9 mouse cellular contexts compared by ENCODE assay signal in the genomic region with DNA sequence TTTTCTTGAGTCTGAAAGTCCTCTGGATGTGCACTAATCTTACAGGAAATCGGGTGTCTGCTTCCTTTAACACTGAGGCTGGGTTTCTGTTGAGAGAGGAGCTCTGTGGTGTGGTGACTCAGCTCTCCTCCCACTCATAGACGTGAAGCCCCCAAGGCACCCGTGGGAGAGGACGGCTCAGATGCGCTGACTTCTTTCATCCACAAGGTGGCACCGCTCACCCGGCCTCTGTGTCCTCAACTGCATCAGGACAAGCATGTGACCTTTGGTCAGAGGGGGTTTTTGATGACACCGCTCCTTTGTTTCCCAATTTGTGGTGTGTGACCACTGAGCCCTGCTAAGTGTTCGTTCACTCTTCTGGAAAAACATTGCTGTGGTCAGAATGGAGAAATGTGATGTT. TPM values are rescaled to one million over a fixed set of nuclear protein-coding genes. Genes with fewer than 3 reads are reported as not detected.
DNase-seq lines count a peak whose midpoint lies in the region; ATAC-seq and TF ChIP-seq lines count a peak whose summit lies in the region.
"Had no signal": no experiment of that assay in that cellular context is flagged by ENCODE, and none has a peak within 500 bp of the region (broad histone marks: within the 10 kb centered on the region; RNA-seq: fewer than 3 reads in every experiment).

No protein-coding gene starts in this region.

- intact Hi-C loops in left cerebral cortex, postnatal 4 days (cut with DNase I), result no loop called here

- 0 out of 2 replicates have a peak, but pooled peaks cover 4% of the 10 kb centered on the region for H3K9me3 ChIP-seq in kidney, postnatal 0 days (replicated peaks; ENCODE audit: low read length)
- peaks cover 26% of the 10 kb centered on the region for H3K9me3 ChIP-seq in kidney, embryonic 14.5 days (ENCODE audit: control insufficient read depth, low read length)
- H3K9me3 ChIP-seq in G1E (replicated peaks), result peaks cover 39% of the 10 kb centered on the region
- peaks cover 45% of the 10 kb centered on the region for H3K9me3 ChIP-seq in midbrain, embryonic 13.5 days

- peak; percentile 11 for DNase-seq in kidney, postnatal 0 days (ENCODE audit: low spot score)
- DNase-seq in CD4-positive, CD25-positive, alpha-beta regulatory T cell, adult 2 months (ENCODE audit: low read depth, low spot score), result peak; percentile 81
- DNase-seq in G1E (ENCODE audit: low spot score), result peak; percentile 19
- peak; percentile 5 for DNase-seq in left cerebral cortex, postnatal 4 days
- DNase-seq in thymus, adult 2 months, result peak; percentile 53

- H3K4me3 ChIP-seq in kidney, postnatal 0 days (replicated peaks; ENCODE audit: low read depth, low read length), result no peak overlapping the region
- no peak overlapping the region for H3K4me3 ChIP-seq in kidney, embryonic 14.5 days (ENCODE audit: low read length)
- no peak overlapping the region for H3K4me3 ChIP-seq in G1E (ENCODE audit: low read depth, low read length)
- no peak overlapping the region for H3K4me3 ChIP-seq in thymus, adult 2 months (ENCODE audit: control insufficient read depth, insufficient read depth, low read length)
- no peak overlapping the region for H3K4me3 ChIP-seq in midbrain, embryonic 13.5 days (replicated peaks)
- H3K4me3 ChIP-seq: neural tube, embryonic 13.5 days had no signal

- no peak overlapping the region for H3K9ac ChIP-seq in kidney, postnatal 0 days (ENCODE audit: low read depth, low read length)
- no peak overlapping the region for H3K9ac ChIP-seq in kidney, embryonic 14.5 days (ENCODE audit: low read depth, low read length)
- no peak overlapping the region for H3K9ac ChIP-seq in midbrain, embryonic 13.5 days (replicated peaks)
- H3K9ac ChIP-seq: neural tube, embryonic 13.5 days had no signal

- no peak overlapping the region for H3K4me2 ChIP-seq in kidney, postnatal 0 days (ENCODE audit: low read length)
- H3K4me2 ChIP-seq in kidney, embryonic 14.5 days (replicated peaks; ENCODE audit: low read depth, low read length), result no peak overlapping the region
- H3K4me2 ChIP-seq in midbrain, embryonic 13.5 days (replicated peaks), result no peak overlapping the region
- H3K4me2 ChIP-seq: neural tube, embryonic 13.5 days had no signal

- 68% methylated on average over 9 of the region's 9 CpGs for WGBS in kidney, postnatal 0 days
- 68% methylated on average over 9 of the region's 9 CpGs for WGBS in kidney, embryonic 14.5 days
- WGBS in thymus, adult 2 months, result 15% methylated on average over 9 of the region's 9 CpGs
- 74% methylated on average over 9 of the region's 9 CpGs for WGBS in midbrain, embryonic 13.5 days

- ATAC-seq in kidney, postnatal 0 days (replicated peaks; ENCODE audit: low FRiP score, low read depth), result no peak
- ATAC-seq in kidney, embryonic 14.5 days (ENCODE audit: low FRiP score, low TSS enrichment), result no peak
- peak; percentile 52 for ATAC-seq in G1E (ENCODE audit: extremely low read depth, insufficient number of reproducible peaks, low FRiP score, poor library complexity, severe bottlenecking)
- no peak for ATAC-seq in midbrain, embryonic 13.5 days
- ATAC-seq in erythroid progenitor cell, adult 5-6 weeks (replicated peaks; ENCODE audit: low FRiP score, poor library complexity, severe bottlenecking), result no peak

- H3K27ac ChIP-seq in kidney, postnatal 0 days, result no peak overlapping the region
- H3K27ac ChIP-seq in kidney, embryonic 14.5 days (ENCODE audit: low read depth, low read length), result no peak overlapping the region
- no peak overlapping the region for H3K27ac ChIP-seq in thymus, adult 2 months (ENCODE audit: control insufficient read depth, insufficient read depth, low read length)
- no peak overlapping the region for H3K27ac ChIP-seq in midbrain, embryonic 13.5 days
- H3K27ac ChIP-seq: neural tube, embryonic 13.5 days had no signal

- TF ChIP-seq CTCF in kidney, postnatal 0 days (IDR thresholded peaks at IDR 0.05; ENCODE audit: low read depth), result peak; percentile 51
- 0 out of 2 replicates have a peak, but pooled peaks have one; percentile 4 for TF ChIP-seq CTCF in G1E (IDR thresholded peaks at IDR 0.05; ENCODE audit: low read depth, low read length)
- peak; percentile 82; the same call in 1 of the 2 replicates for TF ChIP-seq CTCF in thymus, adult 2 months (IDR thresholded peaks at IDR 0.05; ENCODE audit: borderline replicate concordance, control insufficient read depth, extremely low read depth, insufficient read depth, low read length, poor library complexity)

- H3K4me1 ChIP-seq in kidney, postnatal 0 days (replicated peaks; ENCODE audit: insufficient read depth, low read length), result no peaks in the 10 kb centered on the region
- H3K4me1 ChIP-seq in kidney, embryonic 14.5 days (ENCODE audit: control insufficient read depth, insufficient read depth, low read length), result no peaks in the 10 kb centered on the region
- peaks cover 9% of the 10 kb centered on the region for H3K4me1 ChIP-seq in G1E (ENCODE audit: insufficient read depth, low read depth, low read length)
- H3K4me1 ChIP-seq in thymus, adult 2 months (replicated peaks; ENCODE audit: control insufficient read depth, insufficient read depth, low read length), result no peaks in the 10 kb centered on the region
- no peaks in the 10 kb centered on the region for H3K4me1 ChIP-seq in midbrain, embryonic 13.5 days (replicated peaks)
- H3K4me1 ChIP-seq: neural tube, embryonic 13.5 days had no signal

- H3K27me3 ChIP-seq in kidney, postnatal 0 days (ENCODE audit: insufficient read depth, low read length), result no peaks in the 10 kb centered on the region
- H3K27me3 ChIP-seq in kidney, embryonic 14.5 days (ENCODE audit: control insufficient read depth, insufficient read depth, low read length), result no peaks in the 10 kb centered on the region
- H3K27me3 ChIP-seq in G1E (ENCODE audit: insufficient read depth, low read length), result no peaks in the 10 kb centered on the region
- H3K27me3 ChIP-seq in thymus, adult 2 months (ENCODE audit: control insufficient read depth, insufficient read depth, low read length), result no peaks in the 10 kb centered on the region
- H3K27me3 ChIP-seq in midbrain, embryonic 13.5 days, result no peaks in the 10 kb centered on the region
- H3K27me3 ChIP-seq: neural tube, embryonic 13.5 days had no signal

- TF ChIP-seq POLR2A in thymus, adult 2 months (IDR thresholded peaks at IDR 0.05; ENCODE audit: control insufficient read depth, extremely low read depth, insufficient read depth, low read length, poor library complexity), result no peak

- H3K36me3 ChIP-seq in kidney, postnatal 0 days (ENCODE audit: insufficient read depth, low read length), result no peaks in the 10 kb centered on the region
- H3K36me3 ChIP-seq in kidney, embryonic 14.5 days (ENCODE audit: control insufficient read depth, insufficient read depth, low read length), result no peaks in the 10 kb centered on the region
- peaks cover 25% of the 10 kb centered on the region for H3K36me3 ChIP-seq in G1E (replicated peaks)
- no peaks in the 10 kb centered on the region for H3K36me3 ChIP-seq in thymus, adult 2 months (ENCODE audit: control insufficient read depth, insufficient read depth, low read length)
- peaks cover 3% of the 10 kb centered on the region for H3K36me3 ChIP-seq in midbrain, embryonic 13.5 days

RNA-seq across cellular contexts. Expression of a gene that starts 10.1 kb away (rescaled TPM):
- polyA plus RNA-seq in kidney, postnatal 0 days (2015; fragmentation: Nextera tagmentation; extraction: Ambion mirVana), result 19.1 and 22.2 TPM in 2 replicates
- 11.0 and 11.4 TPM in 2 replicates for polyA plus RNA-seq in kidney, embryonic 14.5 days (2014; fragmentation: Nextera tagmentation; extraction: Ambion mirVana)
- total RNA-seq in G1E (2014; fragmentation: Nextera tagmentation) (3.2 and 4.2 TPM in 2 replicates), G1E (2017) (4.0 and 6.2 TPM in 2 replicates)
- polyA plus RNA-seq in G1E (2012), result 37.4 and 52.7 TPM in 2 replicates
- total RNA-seq in left cerebral cortex, postnatal 4 days (2021), result 10 to 100 TPM; 41.6 to 47.1 TPM
- polyA plus RNA-seq in thymus, adult 2 months (2012; rRNA removed), result 54.4 and 57.9 TPM in 2 replicates
- polyA plus RNA-seq in midbrain, embryonic 13.5 days (2015; fragmentation: Nextera tagmentation; extraction: Ambion mirVana), result 7.7 and 8.9 TPM in 2 replicates
- total RNA-seq in erythroid progenitor cell, adult 5-6 weeks (2015; ENCODE audit: low replicate concordance), result 9.2 TPM in 1 of 2 replicates, not detected in the other
- 3.0 and 3.6 TPM in 2 replicates for total RNA-seq in erythroid progenitor cell, adult 5-6 weeks (2017; ENCODE audit: low replicate concordance)

Comparison
In these comparisons a context has a peak if more than half of its experiments do, and no peak if none do; other contexts are left out.
1. DNase-seq: peak in every context shown above with its lines; median percentile 81 in CD4-positive, CD25-positive, alpha-beta regulatory T cell, adult 2 months; 53 in thymus, adult 2 months; 19 in G1E; 11 in kidney, postnatal 0 days; 5 in left cerebral cortex, postnatal 4 days.
2. CTCF ChIP-seq: peak in every context shown above with its lines; median percentile 82 in thymus, adult 2 months; 51 in kidney, postnatal 0 days; 4 in G1E.